Mouse (Mus musculus): Measurements from ENCODE around the gene Slc12a9. TPM values are rescaled to one million over a fixed set of nuclear protein-coding genes. Genes with fewer than 3 reads are reported as not detected.

Gene Slc12a9
- total and polyA plus RNA-seq, 3 experiments = 3.1 to 8.1 (median 5.3) TPM

GRCm38 (mm10) chr5:137277360-137278342, 55.7 kb downstream of the Slc12a9 start:
- Histone ChIP-seq H3K4me1 (ENCODE audit: insufficient read depth, low read depth, low read length) (no peaks in the 10 kb centered on the region), H3K9me3 (replicated peaks) (no peaks in the 10 kb centered on the region), H3K4me3 (ENCODE audit: low read depth, low read length) (no peak overlapping the region), H3K36me3 (replicated peaks) (no peaks in the 10 kb centered on the region), H3K27me3 (ENCODE audit: insufficient read depth, low read length) (peaks cover 16% of the 10 kb centered on the region)
- no peak for DNase-seq (ENCODE audit: low spot score)
- no peak for ATAC-seq (ENCODE audit: extremely low read depth, insufficient number of reproducible peaks, low FRiP score, poor library complexity, severe bottlenecking)
- TF ChIP-seq TAL1 (conservative IDR thresholded peaks at IDR 0.05; ENCODE audit: low read depth, low read length) (no peak), GATA1 (IDR thresholded peaks at IDR 0.05; ENCODE audit: borderline replicate concordance, low read length) (no peak), GATA2 (IDR thresholded peaks at IDR 0.05; ENCODE audit: borderline replicate concordance, low read depth, low read length) (no peak), CTCF (IDR thresholded peaks at IDR 0.05; ENCODE audit: low read depth, low read length) (no peak), POLR2AphosphoS5 (IDR thresholded peaks at IDR 0.05; ENCODE audit: insufficient replicate concordance, low read depth, low read length) (no peak)

- TF ChIP-seq GATA1 (IDR thresholded peaks at IDR 0.05; ENCODE audit: borderline replicate concordance, low read length) (no peak), GATA2 (IDR thresholded peaks at IDR 0.05; ENCODE audit: borderline replicate concordance, low read depth, low read length) (no peak), POLR2AphosphoS5 (IDR thresholded peaks at IDR 0.05; ENCODE audit: insufficient replicate concordance, low read depth, low read length) (no peak), CTCF (IDR thresholded peaks at IDR 0.05; ENCODE audit: low read depth, low read length) (no peak), TAL1 (conservative IDR thresholded peaks at IDR 0.05; ENCODE audit: low read depth, low read length) (no peak)
- no peak for ATAC-seq (ENCODE audit: extremely low read depth, insufficient number of reproducible peaks, low FRiP score, poor library complexity, severe bottlenecking)
- H3K4me3 ChIP-seq (ENCODE audit: low read depth, low read length) = no peak overlapping the region
These were observed 65.1 kb downstream of the Slc12a9 start for GRCm38 (mm10) chr5:137268131-137268910.

DNA sequence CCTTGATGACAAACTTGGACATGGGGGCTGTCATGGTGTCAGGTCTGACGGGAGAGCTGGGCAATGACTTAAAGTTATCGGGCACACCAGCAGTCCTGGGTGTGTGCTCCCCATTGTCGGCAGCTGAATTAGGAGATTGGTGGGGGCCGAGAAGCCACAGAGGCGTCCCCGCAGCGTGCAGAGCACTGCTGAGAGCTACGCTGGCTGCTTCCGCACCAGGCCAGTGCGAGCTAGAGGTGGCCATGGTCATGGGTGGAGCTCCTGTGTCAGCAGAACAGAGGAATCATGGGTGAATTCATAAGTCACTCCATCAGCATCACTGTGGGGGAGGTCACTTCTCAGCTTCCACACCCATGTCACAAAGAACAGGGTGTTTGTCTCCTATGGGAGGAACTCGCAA, 68.6 kb downstream of the Slc12a9 start:
- ATAC-seq (ENCODE audit: extremely low read depth, insufficient number of reproducible peaks, low FRiP score, poor library complexity, severe bottlenecking) = no peak
- H3K4me3 ChIP-seq (ENCODE audit: low read depth, low read length) = peak overlapping the region; percentile 51; the same call in 1 of the 2 replicates

More at GRCm38 (mm10) chr5:137268131-137268910, 65.1 kb downstream of the Slc12a9 start:
- Histone ChIP-seq H3K9me3 (replicated peaks) (0 out of 2 replicates have a peak, but pooled peaks cover 5% of the 10 kb centered on the region), H3K27me3 (ENCODE audit: insufficient read depth, low read length) (peaks cover 10% of the 10 kb centered on the region), H3K4me1 (ENCODE audit: insufficient read depth, low read depth, low read length) (peaks cover 18% of the 10 kb centered on the region), H3K36me3 (replicated peaks) (no peaks in the 10 kb centered on the region)
- no peak for DNase-seq (ENCODE audit: low spot score)

More for the DNA sequence above, 68.6 kb downstream of the Slc12a9 start:
- 0 out of 2 replicates have a peak, but pooled peaks cover 5% of the 10 kb centered on the region for H3K9me3 ChIP-seq (replicated peaks)
- no peak for DNase-seq (ENCODE audit: low spot score)
- H3K36me3 ChIP-seq (replicated peaks) = no peaks in the 10 kb centered on the region
- TF ChIP-seq GATA1 (IDR thresholded peaks at IDR 0.05; ENCODE audit: borderline replicate concordance, low read length) (no peak), TAL1 (conservative IDR thresholded peaks at IDR 0.05; ENCODE audit: low read depth, low read length) (no peak), CTCF (IDR thresholded peaks at IDR 0.05; ENCODE audit: low read depth, low read length) (no peak), POLR2AphosphoS5 (IDR thresholded peaks at IDR 0.05; ENCODE audit: insufficient replicate concordance, low read depth, low read length) (no peak), GATA2 (IDR thresholded peaks at IDR 0.05; ENCODE audit: borderline replicate concordance, low read depth, low read length) (no peak)
- H3K27me3 ChIP-seq (ENCODE audit: insufficient read depth, low read length) = peaks cover 10% of the 10 kb centered on the region
- peaks cover 22% of the 10 kb centered on the region for H3K4me1 ChIP-seq (ENCODE audit: insufficient read depth, low read depth, low read length)

Other genes starting within 250 kb of the Slc12a9 start
- 29.7 and 55.3 TPM in 2 replicates for gene Trim56, start 217.4 kb downstream of the Slc12a9 start, total RNA-seq (2014; fragmentation: Nextera tagmentation)
- 25.8 and 34.1 TPM in 2 replicates for gene Trim56, start 217.4 kb downstream of the Slc12a9 start, total RNA-seq (2017)
- gene Trim56, start 217.4 kb downstream of the Slc12a9 start, polyA plus RNA-seq (2012) = 16.7 and 19.2 TPM in 2 replicates
- gene Muc3, start 184.3 kb downstream of the Slc12a9 start, total RNA-seq (2014; fragmentation: Nextera tagmentation) = not detected in 2 replicates
- gene Muc3, start 184.3 kb downstream of the Slc12a9 start, total RNA-seq (2017) = 0.12 TPM in 1 of 2 replicates, not detected in the other
- not detected in 2 replicates for gene Muc3, start 184.3 kb downstream of the Slc12a9 start, polyA plus RNA-seq (2012)
- 0.98 TPM in 1 of 2 replicates, not detected in the other for gene Muc3a, start 121.2 kb downstream of the Slc12a9 start, total RNA-seq (2014; fragmentation: Nextera tagmentation)
- gene Muc3a, start 121.2 kb downstream of the Slc12a9 start, total RNA-seq (2017) = 0.17 TPM in 1 of 2 replicates, not detected in the other
- gene Muc3a, start 121.2 kb downstream of the Slc12a9 start, polyA plus RNA-seq (2012) = not detected in 2 replicates
- 62.7 and 168 TPM in 2 replicates for gene Ache, start 46.1 kb downstream of the Slc12a9 start, total RNA-seq (2014; fragmentation: Nextera tagmentation)
- 7.4 and 7.8 TPM in 2 replicates for gene Ache, start 46.1 kb downstream of the Slc12a9 start, total RNA-seq (2017)
- 36.5 and 46.4 TPM in 2 replicates for gene Ache, start 46.1 kb downstream of the Slc12a9 start, polyA plus RNA-seq (2012)
- gene Ufsp1, start 39.0 kb downstream of the Slc12a9 start, total RNA-seq (2014; fragmentation: Nextera tagmentation) = 17.9 and 24.7 TPM in 2 replicates
- gene Ufsp1, start 39.0 kb downstream of the Slc12a9 start, total RNA-seq (2017) = 11.7 and 13.8 TPM in 2 replicates
- gene Ufsp1, start 39.0 kb downstream of the Slc12a9 start, polyA plus RNA-seq (2012) = 29.7 and 29.9 TPM in 2 replicates
- 167 and 243 TPM in 2 replicates for gene Srrt, start 25.9 kb downstream of the Slc12a9 start, total RNA-seq (2014; fragmentation: Nextera tagmentation)
- 185 and 189 TPM in 2 replicates for gene Srrt, start 25.9 kb downstream of the Slc12a9 start, total RNA-seq (2017)
- 329 and 331 TPM in 2 replicates for gene Srrt, start 25.9 kb downstream of the Slc12a9 start, polyA plus RNA-seq (2012)
- 21.7 and 25.5 TPM in 2 replicates for gene Trip6, start 19.2 kb downstream of the Slc12a9 start, total RNA-seq (2014; fragmentation: Nextera tagmentation)
- 4.6 and 8.8 TPM in 2 replicates for gene Trip6, start 19.2 kb downstream of the Slc12a9 start, total RNA-seq (2017)
- gene Trip6, start 19.2 kb downstream of the Slc12a9 start, polyA plus RNA-seq (2012) = 57.8 and 77.7 TPM in 2 replicates
- gene Ephb4, start 16.5 kb upstream of the Slc12a9 start, total RNA-seq (2014; fragmentation: Nextera tagmentation) = not detected in 2 replicates
- gene Ephb4, start 16.5 kb upstream of the Slc12a9 start, total RNA-seq (2017) = under 0.01 and 0.05 TPM in 2 replicates
- 0.07 TPM in 2 replicates for gene Ephb4, start 16.5 kb upstream of the Slc12a9 start, polyA plus RNA-seq (2012)
- not detected in 2 replicates for gene Zan, start 143.5 kb upstream of the Slc12a9 start, total RNA-seq (2014; fragmentation: Nextera tagmentation)
- gene Zan, start 143.5 kb upstream of the Slc12a9 start, total RNA-seq (2017) = 0.12 and 0.22 TPM in 2 replicates
- 0.02 TPM in 1 of 2 replicates, not detected in the other for gene Zan, start 143.5 kb upstream of the Slc12a9 start, polyA plus RNA-seq (2012)
- gene Pop7, start 168.9 kb upstream of the Slc12a9 start, total RNA-seq (2014; fragmentation: Nextera tagmentation) = 9.0 and 14.1 TPM in 2 replicates
- gene Pop7, start 168.9 kb upstream of the Slc12a9 start, total RNA-seq (2017) = 29.3 and 33.2 TPM in 2 replicates
- 39.8 and 55.7 TPM in 2 replicates for gene Pop7, start 168.9 kb upstream of the Slc12a9 start, polyA plus RNA-seq (2012)
- 23.2 and 30.3 TPM in 2 replicates for gene Gigyf1, start 185.0 kb upstream of the Slc12a9 start, total RNA-seq (2014; fragmentation: Nextera tagmentation)
- 6.8 and 7.0 TPM in 2 replicates for gene Gigyf1, start 185.0 kb upstream of the Slc12a9 start, total RNA-seq (2017)
- 49.0 and 50.4 TPM in 2 replicates for gene Gigyf1, start 185.0 kb upstream of the Slc12a9 start, polyA plus RNA-seq (2012)
- gene Epo, start 199.6 kb upstream of the Slc12a9 start, total RNA-seq (2014; fragmentation: Nextera tagmentation) = not detected in 2 replicates
- gene Epo, start 199.6 kb upstream of the Slc12a9 start, total RNA-seq (2017) = not detected in 2 replicates
- gene Epo, start 199.6 kb upstream of the Slc12a9 start, polyA plus RNA-seq (2012) = not detected in 2 replicates
- 229 and 302 TPM in 2 replicates for gene Gnb2, start 199.9 kb upstream of the Slc12a9 start, total RNA-seq (2014; fragmentation: Nextera tagmentation)
- 255 and 347 TPM in 2 replicates for gene Gnb2, start 199.9 kb upstream of the Slc12a9 start, total RNA-seq (2017)
- gene Gnb2, start 199.9 kb upstream of the Slc12a9 start, polyA plus RNA-seq (2012) = 501 and 571 TPM in 2 replicates
- gene Actl6b, start 219.9 kb upstream of the Slc12a9 start, total RNA-seq (2014; fragmentation: Nextera tagmentation) = not detected in 2 replicates
- 0.11 TPM in 1 of 2 replicates, not detected in the other for gene Actl6b, start 219.9 kb upstream of the Slc12a9 start, total RNA-seq (2017)
- gene Actl6b, start 219.9 kb upstream of the Slc12a9 start, polyA plus RNA-seq (2012) = not detected in 2 replicates
- gene Tfr2, start 236.2 kb upstream of the Slc12a9 start, total RNA-seq (2014; fragmentation: Nextera tagmentation) = 193 and 194 TPM in 2 replicates
- 52.6 and 67.3 TPM in 2 replicates for gene Tfr2, start 236.2 kb upstream of the Slc12a9 start, total RNA-seq (2017)
- gene Tfr2, start 236.2 kb upstream of the Slc12a9 start, polyA plus RNA-seq (2012) = 87.3 and 117 TPM in 2 replicates

All from G1E (cell line).